Mouse (Mus musculus) frontal cortex, adult 2 months (tissue): Measurements from ENCODE around the gene Cnr1. TPM values are rescaled to one million over a fixed set of nuclear protein-coding genes. Genes with fewer than 3 reads are reported as not detected.

ENCODE experiments used
- DNase-seq, 2 experiments: peaks; one replicate each; pipeline ENCODE4 v3.0.0; 2022; ENCODE audit warnings: low spot score in 1 of 2; ENCODE audit errors: extremely low spot score in 1 of 2
- polyA plus RNA-seq: library from polyadenylated mRNA; depleted of rRNA; stranded (reverse); fragments of >200 nt; gene quantifications from 2 replicates; pipeline ENCODE4 v1.2.3, GENCODE M21; 2012; rRNA removed

Gene Cnr1
- polyA plus RNA-seq, result 44.1 and 71.7 TPM in 2 replicates

DNA sequence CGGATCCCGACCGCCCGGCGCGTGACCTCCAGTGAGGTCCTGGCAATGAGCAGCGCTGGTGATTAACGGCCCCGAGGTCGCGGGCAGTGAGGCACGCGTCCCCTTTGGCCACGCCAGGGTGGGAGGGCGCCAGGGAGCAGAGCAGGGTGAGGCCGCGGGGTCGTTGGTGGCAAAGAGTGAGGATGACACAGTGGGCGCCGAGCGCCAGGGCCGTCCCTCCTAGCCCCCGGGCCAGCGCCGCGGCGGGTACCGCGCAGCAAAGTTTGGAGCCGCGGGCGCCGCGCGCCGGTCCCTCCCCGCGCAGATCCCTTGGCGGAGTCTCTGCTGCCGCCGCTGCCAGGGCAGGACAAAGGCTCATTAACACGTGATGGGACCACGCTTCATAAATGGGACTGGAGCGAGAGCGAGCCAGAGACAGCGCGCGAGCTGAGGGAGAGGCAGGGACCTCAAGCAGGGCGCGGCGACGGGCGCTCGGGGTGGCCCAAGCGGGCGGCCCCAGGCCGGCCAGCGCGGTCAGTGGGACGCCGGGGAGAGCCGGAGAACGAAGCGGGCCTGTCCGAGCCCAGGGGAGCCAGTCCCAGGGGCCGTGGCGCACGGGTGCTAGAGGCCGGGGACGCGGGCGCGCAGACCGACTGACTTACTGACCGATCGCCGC lies at the start of gene Cnr1:
TSS of gene Cnr1 (plus strand) at position 360 of the 655 bp plus-strand sequence.
- DNase-seq, result peak in 1 of 2 experiments; percentile 77

GRCm38 (mm10) chr4:33879944-33880343 lies 44.4 kb upstream of the Cnr1 start:
- peak; percentile 32 to 66 for DNase-seq

GRCm38 (mm10) chr4:33886026-33886425 lies 38.4 kb upstream of the Cnr1 start:
- no peak for DNase-seq

DNA sequence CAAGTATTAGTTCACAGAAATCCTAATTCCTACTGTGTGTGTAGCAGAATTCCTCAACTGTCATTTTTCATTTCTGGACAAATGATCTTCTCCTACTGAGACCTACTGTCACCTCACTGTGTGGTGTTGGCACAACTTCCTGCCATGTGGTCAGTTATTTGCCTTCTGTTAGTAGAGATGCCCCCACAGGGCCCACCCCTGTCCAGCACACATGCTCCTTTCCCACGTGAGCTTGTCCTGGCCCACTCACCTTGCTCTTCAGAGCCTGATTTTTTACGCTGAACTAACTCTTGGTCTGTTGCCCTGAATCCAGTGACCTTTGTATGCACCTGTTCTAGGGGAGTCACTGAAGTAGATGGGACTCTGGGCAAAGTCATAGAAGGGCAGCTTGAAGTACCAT lies 34.4 kb upstream of the Cnr1 start:
- no peak for DNase-seq

GRCm38 (mm10) chr4:33892178-33892869 lies 32.1 kb upstream of the Cnr1 start:
- no peak for DNase-seq

GRCm38 (mm10) chr4:33893841-33894240 lies 30.6 kb upstream of the Cnr1 start:
- DNase-seq, result peak; percentile 71 to 88

DNA sequence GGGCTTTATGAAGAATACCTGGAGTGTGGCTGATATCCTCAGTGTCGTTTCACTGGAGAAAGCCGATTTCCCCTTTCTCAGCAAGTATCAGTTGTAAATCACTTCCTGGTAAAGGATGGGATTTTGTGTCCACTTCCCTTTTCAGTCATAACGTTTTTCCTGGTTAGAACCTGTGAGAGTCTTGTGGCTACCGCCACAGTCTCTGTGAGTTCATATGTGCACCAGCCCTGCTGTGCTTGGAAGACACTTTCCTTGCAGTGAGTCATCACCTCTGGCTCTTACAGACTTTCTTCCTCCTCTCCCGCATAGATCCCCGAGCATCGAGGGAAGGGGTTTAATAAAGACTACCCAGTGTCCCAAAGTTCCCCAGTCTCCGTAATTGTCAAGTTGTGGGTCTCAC lies 29.3 kb upstream of the Cnr1 start:
- DNase-seq, result no peak

DNA sequence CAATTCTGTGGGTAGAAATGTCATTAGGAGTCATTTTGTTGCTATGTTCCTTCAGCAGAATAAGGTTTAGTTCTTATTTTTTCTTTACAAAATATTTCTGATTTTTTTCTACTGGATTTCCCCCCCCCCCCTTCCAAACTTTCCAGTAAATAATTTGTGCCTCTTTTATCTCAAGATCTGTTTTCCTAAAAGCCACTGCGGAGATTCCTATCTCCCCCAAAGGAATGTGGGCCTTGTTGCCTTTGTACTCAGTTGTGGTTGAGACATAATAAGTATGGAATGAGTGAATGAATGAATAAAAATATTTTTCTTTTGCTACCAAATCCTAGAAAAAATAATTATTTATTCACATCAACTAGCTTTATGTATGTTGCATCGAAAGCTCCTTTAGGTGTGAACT lies 28.9 kb upstream of the Cnr1 start:
- no peak for DNase-seq

GRCm38 (mm10) chr4:33901659-33902058 lies 22.7 kb upstream of the Cnr1 start:
- no peak for DNase-seq

GRCm38 (mm10) chr4:33903812-33904340 lies 20.5 kb upstream of the Cnr1 start:
- DNase-seq, result no peak

DNA sequence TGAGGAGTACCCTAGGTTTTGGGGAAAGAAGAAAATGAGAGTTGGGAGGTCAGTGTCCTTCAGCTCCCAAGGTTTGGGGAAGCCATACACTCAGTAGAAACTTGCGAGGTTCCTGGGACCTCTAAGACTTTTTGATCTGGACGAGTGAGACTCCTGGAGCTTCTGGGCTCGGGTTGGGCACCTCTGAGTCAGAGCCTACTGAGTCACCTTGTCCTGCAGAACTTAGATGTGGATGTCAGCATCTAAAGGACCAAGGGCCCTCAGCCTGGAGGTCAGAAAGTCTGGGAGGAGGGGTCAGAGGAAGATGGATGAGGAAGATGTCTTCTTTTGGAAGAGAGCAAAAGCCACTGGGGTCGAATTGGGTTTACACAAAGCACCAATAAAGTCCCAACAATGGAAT lies 19.6 kb upstream of the Cnr1 start:
- no peak for DNase-seq

- DNase-seq, result no peak
These were observed 15.6 kb upstream of the Cnr1 start for GRCm38 (mm10) chr4:33908786-33909185.

GRCm38 (mm10) chr4:33915730-33916129 lies 8.7 kb upstream of the Cnr1 start:
- DNase-seq, result no peak

DNA sequence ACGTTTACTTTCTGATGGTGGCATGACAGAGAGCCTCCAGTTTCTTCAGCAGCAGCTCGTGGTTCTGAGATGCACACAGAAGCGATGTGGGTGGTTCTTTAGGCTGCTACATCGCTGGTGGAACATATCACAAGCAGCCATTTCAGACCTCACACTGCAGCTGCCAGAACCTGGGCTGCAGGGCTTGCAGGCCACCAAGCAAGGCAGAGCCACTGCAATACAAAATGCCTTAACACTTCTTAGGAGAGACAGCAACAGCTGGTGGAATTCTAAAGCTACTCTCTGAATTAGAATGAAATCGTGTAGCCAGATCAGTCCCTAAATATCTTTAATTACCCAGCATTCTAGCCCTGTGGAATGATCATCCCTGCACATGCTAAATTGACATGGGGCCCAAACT lies 3.6 kb upstream of the Cnr1 start:
- no peak for DNase-seq

GRCm38 (mm10) chr4:33923151-33923760 lies 1.1 kb upstream of the Cnr1 start:
- peak in 1 of 2 experiments; percentile 54 for DNase-seq

DNA sequence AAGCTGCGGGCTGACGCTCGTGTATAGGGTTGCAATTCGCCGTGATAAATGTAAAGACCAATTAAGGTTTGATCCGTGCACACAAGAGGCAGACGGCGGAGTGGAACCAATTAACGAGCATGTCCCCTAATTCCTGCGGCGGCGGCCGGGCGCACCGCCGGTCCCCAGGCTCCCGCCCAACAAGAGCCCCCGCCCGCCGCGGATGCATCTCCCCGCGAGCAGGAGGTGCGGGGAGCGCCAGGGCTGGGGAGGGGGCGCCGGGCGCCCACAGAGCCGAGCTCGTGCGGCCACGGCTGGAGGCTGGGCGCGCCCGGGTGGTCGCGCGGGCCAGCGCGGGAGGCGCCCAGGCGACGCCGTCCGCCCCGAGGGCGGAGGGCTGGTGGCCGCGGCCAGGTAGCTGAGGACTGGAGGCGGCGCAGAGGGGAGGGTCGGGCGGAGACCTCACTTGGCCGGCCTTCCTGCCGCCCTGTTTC lies 596 bp upstream of the Cnr1 start:
- DNase-seq, result no peak

DNA sequence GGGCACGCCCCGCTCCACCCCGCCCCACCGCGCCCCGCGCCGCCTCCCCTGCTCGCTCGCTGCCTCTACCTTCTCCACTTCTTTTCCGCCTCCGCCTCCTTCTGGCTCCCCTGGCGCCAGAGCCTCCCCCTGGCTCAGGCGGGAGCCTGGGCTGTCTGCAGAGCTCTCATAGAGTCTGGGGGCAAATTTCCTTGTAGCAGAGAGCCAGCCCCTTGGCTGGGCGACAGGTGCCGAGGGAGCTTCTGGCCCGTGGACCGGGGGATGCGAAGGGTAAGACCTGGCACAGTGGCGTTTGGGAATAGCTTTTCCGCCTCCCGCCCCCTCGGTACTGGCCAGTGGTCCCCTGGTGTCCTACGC lies 474 bp downstream of the Cnr1 start:
- DNase-seq, result peak in 1 of 2 experiments; percentile 55

DNA sequence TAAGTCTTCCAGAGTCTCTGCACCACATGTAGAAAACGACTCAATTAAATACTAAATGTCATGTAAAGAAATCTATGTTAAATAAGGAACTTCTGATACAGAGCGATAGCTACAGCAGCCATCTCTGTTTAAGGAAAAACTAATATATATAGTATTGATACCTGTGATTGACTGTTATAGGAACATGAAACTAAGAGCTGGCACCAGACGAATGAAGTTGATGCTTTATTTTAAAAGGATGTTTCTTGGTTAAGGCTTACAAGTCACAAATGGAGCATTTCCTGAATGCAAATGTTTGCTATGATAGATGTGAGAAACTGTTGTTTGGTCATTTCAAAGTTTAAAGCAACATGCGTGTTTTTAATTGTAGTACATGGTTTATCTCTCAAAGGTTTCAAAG lies 1.1 kb downstream of the Cnr1 start:
- no peak for DNase-seq

- DNase-seq, result no peak
These were observed 1.6 kb downstream of the Cnr1 start for GRCm38 (mm10) chr4:33926010-33926409.

DNA sequence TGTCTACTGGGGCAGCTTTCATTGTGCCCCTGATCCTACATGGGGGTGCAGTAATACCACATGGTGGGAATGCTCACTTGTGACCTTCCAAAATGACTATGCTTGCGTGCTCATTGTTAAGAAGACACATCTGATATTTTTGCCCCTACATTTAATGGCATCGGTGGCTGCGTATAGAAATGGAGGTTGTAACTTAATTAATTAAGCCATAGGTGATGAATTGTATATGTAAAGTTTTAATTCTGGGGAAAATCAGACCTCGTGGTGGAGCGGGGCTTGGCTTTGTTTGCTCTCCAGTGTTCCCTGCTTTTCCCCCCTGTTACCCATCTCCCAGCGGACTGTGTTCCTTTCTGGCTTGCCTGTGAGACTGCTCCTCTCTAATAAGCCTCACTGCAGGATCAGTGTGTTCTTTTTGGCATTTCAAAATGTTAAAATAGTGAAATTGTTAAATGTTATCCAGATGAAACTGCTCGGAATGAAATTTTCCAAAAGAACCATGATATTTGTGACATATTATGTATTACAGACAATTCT lies 2.4 kb downstream of the Cnr1 start:
- no peak for DNase-seq

DNA sequence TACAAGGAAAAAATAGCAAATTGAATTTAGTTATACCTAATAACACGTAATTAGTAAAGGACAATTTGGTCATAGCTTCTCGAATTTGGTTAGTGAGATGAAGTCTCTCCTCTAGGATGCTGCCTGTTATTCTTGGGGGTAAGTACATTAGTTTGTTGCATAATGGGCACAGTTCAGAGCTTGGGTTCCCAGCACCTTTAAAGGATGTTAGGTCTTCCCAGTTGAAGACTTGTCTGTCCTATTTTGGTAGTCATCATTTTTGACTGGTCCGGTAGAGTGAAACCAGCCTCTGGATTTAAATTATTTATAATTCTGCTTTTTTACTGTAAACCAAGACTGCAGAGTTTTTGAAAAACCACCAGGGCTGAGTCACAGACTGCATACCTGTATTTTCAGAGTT lies 3.3 kb downstream of the Cnr1 start:
- no peak for DNase-seq
